Mouse (Mus musculus) hindbrain, embryonic 10.5 days (tissue): ENCODE measurements at regions not wholly inside any gene's neighbourhood (a gene's known extent, or its start where the extent isn't known, plus 50 kb on each side); places are given as distances from the start of the nearest gene placed in this dataset.

ENCODE experiments used
- DNase-seq: peaks from one replicate; pipeline ENCODE4 v3.0.0-alpha.2; 2017; ENCODE audit warnings: low spot score
- H3K27ac ChIP-seq: fragments of 300-500 bp; sonication (generic); 2 replicates; pipeline ENCODE4 v1.5.1; 2016; ENCODE audit warnings: mild to moderate bottlenecking, moderate library complexity
- H3K27me3 ChIP-seq: fragments of 300-500 bp; sonication (generic); 2 replicates; pipeline ENCODE4 v1.6.1; 2016; ENCODE audit warnings: mild to moderate bottlenecking; ENCODE audit not compliant: poor library complexity, insufficient read depth, severe bottlenecking
- H3K36me3 ChIP-seq: fragments of 300-500 bp; sonication (generic); 2 replicates; pipeline ENCODE4 v1.6.1; 2016; ENCODE audit warnings: mild to moderate bottlenecking, moderate library complexity
- H3K4me1 ChIP-seq: fragments of 300-500 bp; sonication (generic); replicated peaks from 2 replicates; pipeline ENCODE4 v1.6.1; 2016; ENCODE audit warnings: mild to moderate bottlenecking
- H3K4me3 ChIP-seq: fragments of 300-500 bp; sonication (generic); 2 replicates; pipeline ENCODE4 v1.5.1; 2016; ENCODE audit warnings: mild to moderate bottlenecking, moderate library complexity
- H3K9me3 ChIP-seq: fragments of 300-500 bp; sonication (generic); 2 replicates; pipeline ENCODE4 v1.6.1; 2016; ENCODE audit warnings: mild to moderate bottlenecking, moderate library complexity
- WGBS: fragments of 180-500 bp; shearing (Covaris S2); methylation state at CpG from one replicate; pipeline ENCODE4 v1.1.7; 2016; 5-methylcytosine and 5-hydroxymethylcytosine counted together

DNA sequence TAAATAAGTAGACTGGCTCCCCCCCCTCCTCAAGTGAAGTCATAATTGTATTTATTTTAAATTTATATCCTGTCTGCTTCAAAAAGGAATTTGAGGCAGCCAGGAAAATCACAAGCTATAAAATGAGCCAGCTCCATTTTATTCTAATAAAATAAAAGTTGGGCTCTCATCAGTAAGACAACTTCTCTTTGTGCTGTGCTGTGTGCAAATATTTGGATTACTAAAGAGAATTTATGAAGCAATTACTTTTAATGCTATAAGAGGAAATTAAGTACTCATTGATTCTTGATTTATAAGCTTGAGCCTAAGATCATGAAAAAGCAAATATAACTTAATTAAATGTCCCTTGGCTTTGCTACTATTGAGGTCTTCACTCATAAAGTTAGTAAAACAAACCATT lies 193.4 kb upstream of the Ctbp2 start:
- H3K36me3 ChIP-seq = no peaks in the 10 kb centered on the region
- peaks cover 22% of the 10 kb centered on the region for H3K4me1 ChIP-seq
- H3K9me3 ChIP-seq = no peaks in the 10 kb centered on the region
- H3K27ac ChIP-seq = no peak overlapping the region
- no peaks in the 10 kb centered on the region for H3K27me3 ChIP-seq
- no peak overlapping the region for H3K4me3 ChIP-seq
- no peak for DNase-seq

DNA sequence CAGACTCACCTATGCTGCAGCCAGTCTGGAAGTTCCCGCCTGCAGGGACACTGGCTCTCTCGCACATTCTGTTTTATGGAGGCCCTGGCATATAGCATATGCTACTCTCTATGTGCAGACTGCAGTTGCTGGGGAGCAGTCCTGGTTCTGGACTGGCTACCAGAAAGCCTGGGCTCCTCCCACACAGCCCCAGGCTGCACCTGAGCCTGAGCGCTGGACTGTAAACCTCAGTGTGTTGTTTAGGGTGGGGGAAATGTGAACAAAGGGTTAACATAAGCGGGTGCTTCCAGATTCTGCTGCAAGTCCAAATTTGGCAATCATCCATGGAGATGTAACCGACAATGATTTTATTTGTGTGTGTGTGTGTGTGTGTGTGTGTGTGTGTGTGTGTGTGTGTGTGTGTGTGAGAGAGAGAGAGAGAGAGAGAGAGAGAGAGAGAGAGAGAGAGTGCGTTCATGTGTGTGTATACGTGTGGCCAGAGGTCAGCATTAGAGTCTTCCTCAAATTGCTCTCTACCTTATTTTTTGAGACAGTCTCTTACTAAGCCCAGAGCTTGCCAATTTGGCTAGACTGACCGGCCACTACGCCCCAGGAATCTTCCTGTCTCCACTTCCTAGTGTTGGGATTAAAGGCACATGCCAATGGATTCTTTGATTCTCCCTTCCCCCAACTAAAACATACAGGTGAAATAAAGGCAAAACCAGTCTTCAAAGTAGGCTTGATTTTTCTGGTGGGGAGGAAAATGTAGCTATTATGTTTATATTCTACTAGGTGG lies 192.7 kb upstream of the Ctbp2 start:
- no peaks in the 10 kb centered on the region for H3K36me3 ChIP-seq
- H3K27me3 ChIP-seq = no peaks in the 10 kb centered on the region
- H3K27ac ChIP-seq = no peak overlapping the region
- no peak for DNase-seq
- 80% methylated on average over 9 of the region's 9 CpGs for WGBS
- no peak overlapping the region for H3K4me3 ChIP-seq
- H3K4me1 ChIP-seq = peaks cover 26% of the 10 kb centered on the region
- no peaks in the 10 kb centered on the region for H3K9me3 ChIP-seq

DNA sequence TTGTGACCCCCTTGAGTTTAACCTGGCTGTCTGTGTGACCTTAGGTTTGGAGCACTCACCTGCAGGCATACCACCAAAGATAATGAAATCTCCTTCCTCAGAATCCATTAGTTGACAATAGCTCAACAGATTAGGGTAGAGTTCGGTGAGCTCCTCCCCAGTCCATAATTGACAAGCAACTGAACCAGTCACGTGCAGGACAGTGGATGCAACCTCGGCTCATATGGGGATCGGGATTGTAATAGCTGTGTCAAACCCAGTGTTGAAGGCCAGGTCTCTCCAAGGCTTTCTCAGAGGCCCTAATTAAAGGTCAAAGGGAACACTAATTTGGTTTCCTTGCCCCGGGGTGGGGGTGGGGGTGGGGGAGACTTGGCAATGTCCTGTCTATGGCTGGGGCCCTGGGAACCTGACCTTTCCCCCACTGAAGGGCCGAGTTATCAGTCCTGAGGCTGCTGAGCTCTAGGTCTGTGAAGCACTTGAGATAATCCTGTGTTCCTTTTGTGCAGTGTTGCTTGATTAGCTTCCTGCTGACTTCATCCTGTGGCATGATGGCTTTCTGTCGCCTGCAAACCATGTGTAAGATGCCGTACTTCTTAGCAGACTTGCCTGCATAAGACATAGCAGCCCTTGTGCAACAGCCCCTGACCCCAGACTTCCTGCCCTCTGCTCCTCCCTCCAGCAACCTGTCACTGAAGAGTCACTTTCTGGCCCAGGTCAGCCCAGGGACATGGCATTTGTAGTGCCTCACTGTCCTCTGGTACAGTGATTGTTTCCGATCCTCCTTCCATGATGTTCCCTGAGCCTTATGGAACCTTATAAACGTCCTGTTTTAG lies 191.3 kb upstream of the Ctbp2 start:
- Histone ChIP-seq H3K4me1 (peaks cover 36% of the 10 kb centered on the region), H3K36me3 (no peaks in the 10 kb centered on the region), H3K27me3 (no peaks in the 10 kb centered on the region), H3K4me3 (no peak overlapping the region), H3K27ac (no peak overlapping the region), H3K9me3 (no peaks in the 10 kb centered on the region)
- DNase-seq = peak; percentile 8
- 49% methylated on average over 10 of the region's 10 CpGs for WGBS

- Histone ChIP-seq H3K36me3 (no peaks in the 10 kb centered on the region), H3K4me1 (peaks cover 36% of the 10 kb centered on the region), H3K27ac (0 out of 2 replicates have a peak overlapping the region, but pooled peaks have one; percentile 2)
Observed at GRCm38 (mm10) chr7:133313115-133313514, 189.0 kb upstream of the Ctbp2 start.

DNA sequence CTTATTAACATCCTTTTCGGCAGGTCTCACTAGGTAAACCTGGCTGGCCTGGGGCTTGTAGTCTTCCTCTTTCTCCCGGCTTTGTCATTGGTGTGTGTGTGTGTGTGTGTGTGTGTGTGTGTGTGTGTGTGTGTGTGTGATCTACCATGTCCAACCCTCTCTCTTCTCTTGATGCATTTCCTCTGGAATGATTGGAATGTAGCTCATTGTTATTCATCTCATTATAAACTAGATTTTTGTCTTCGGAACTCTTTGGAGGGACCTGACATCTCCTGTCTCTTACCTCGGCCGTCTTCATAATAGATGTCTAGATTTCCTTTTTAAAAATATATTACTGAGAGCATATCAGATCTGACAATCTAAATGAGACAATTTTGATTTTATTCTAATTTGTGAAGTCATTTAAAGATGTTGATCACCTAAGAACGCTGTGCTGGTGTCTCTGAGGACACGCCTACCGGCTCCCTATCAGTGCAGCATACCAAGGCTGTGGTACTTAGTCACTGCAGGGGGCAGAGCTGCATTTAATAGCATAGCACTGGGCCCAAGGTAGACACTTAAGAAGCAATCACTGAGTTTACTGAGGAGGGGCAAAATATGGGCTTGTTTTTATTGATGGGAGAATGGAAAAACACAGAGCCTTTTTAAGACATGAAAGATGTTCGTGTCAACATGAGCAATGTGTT lies 187.1 kb upstream of the Ctbp2 start:
- WGBS = 44% methylated on average over 9 of the region's 9 CpGs
- Histone ChIP-seq H3K27ac (no peak overlapping the region), H3K36me3 (no peaks in the 10 kb centered on the region), H3K27me3 (no peaks in the 10 kb centered on the region), H3K9me3 (no peaks in the 10 kb centered on the region), H3K4me1 (peaks cover 31% of the 10 kb centered on the region), H3K4me3 (no peak overlapping the region)
- peak; percentile 10 for DNase-seq

More at GRCm38 (mm10) chr7:133313115-133313514, 189.0 kb upstream of the Ctbp2 start:
- H3K9me3 ChIP-seq = no peaks in the 10 kb centered on the region
- 27% methylated on average over 5 of the region's 5 CpGs for WGBS
- H3K27me3 ChIP-seq = no peaks in the 10 kb centered on the region
- no peak for DNase-seq
- no peak overlapping the region for H3K4me3 ChIP-seq

- Histone ChIP-seq H3K4me1 (no peaks in the 10 kb centered on the region), H3K27me3 (0 out of 2 replicates have a peak, but pooled peaks cover under 1% of the 10 kb centered on the region)
- 79% methylated on average over 5 of the region's 5 CpGs for WGBS
Observed at GRCm38 (mm10) chr7:133304461-133304860, 180.3 kb upstream of the Ctbp2 start.

DNA sequence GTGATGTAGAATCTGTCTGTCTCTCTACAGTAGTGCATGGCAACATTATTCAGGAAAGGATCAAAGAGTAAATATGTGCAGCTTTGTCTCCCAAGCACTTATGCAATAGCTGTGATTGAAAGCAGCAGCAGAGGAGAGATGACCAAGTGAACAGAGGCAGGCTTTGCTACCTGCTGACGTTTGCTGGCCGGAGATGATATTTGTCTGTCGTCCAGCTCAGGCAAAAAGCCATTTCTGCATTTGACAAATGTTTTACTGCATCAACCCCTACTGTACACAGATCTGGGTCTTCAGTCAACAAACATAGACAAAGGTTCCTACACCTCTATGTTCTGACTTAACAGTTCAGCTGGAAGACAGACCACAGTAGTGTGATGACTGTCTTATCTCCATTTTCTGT lies 166.3 kb upstream of the Ctbp2 start:
- no peaks in the 10 kb centered on the region for H3K9me3 ChIP-seq
- no peaks in the 10 kb centered on the region for H3K4me1 ChIP-seq
- H3K36me3 ChIP-seq = no peaks in the 10 kb centered on the region
- no peaks in the 10 kb centered on the region for H3K27me3 ChIP-seq
- WGBS = 95% methylated on average over 3 of the region's 3 CpGs
- DNase-seq = no peak
- no peak overlapping the region for H3K27ac ChIP-seq
- no peak overlapping the region for H3K4me3 ChIP-seq

More at GRCm38 (mm10) chr7:133304461-133304860, 180.3 kb upstream of the Ctbp2 start:
- Histone ChIP-seq H3K36me3 (no peaks in the 10 kb centered on the region), H3K4me3 (no peak overlapping the region), H3K27ac (no peak overlapping the region), H3K9me3 (no peaks in the 10 kb centered on the region)
- no peak for DNase-seq

DNA sequence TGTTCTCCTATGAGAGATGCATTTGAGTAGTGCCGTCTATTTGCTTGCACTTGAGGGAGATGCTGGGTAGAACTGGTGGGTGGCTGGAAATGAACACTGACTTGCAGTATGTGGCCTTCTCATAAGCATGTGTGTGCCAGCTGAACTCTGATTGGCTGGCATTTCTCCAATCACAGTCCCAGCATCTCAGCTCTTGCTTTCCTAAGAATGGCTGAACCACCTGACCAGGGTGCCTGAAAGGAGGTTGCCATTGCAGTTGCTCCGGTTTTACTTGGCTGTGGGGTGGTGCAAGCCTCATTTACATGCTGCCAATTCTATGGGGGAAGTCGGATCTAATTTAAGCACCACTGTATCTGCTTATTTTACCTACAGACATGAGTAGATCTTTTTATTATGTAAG lies 164.1 kb upstream of the Ctbp2 start:
- Histone ChIP-seq H3K4me1 (no peaks in the 10 kb centered on the region), H3K27me3 (no peaks in the 10 kb centered on the region), H3K36me3 (no peaks in the 10 kb centered on the region), H3K4me3 (no peak overlapping the region), H3K9me3 (no peaks in the 10 kb centered on the region), H3K27ac (no peak overlapping the region)
- 78% methylated on average over 3 of the region's 3 CpGs for WGBS
- DNase-seq = no peak

DNA sequence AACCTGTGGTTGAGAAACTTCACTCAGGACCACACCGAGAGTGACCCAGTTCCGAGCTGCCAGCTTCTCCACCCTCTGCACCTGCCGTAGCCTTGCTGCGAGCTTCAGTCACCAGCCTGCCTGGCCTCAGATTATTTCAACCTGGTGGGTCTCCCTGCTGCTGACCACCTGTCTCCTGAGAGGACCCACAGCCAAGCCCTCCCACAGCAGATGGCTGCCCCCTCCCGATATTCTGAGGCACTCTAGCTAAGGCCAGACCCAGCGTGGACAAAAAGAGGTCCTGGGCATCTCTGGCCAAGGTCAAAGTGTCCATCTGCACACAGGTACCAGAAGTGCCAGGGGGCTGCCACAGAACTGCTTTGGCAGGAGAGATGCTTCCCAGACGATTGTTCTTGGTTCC lies 162.7 kb upstream of the Ctbp2 start:
- no peaks in the 10 kb centered on the region for H3K36me3 ChIP-seq
- 94% methylated on average over 7 of the region's 7 CpGs for WGBS
- no peaks in the 10 kb centered on the region for H3K27me3 ChIP-seq
- H3K4me3 ChIP-seq = no peak overlapping the region
- DNase-seq = no peak
- no peak overlapping the region for H3K27ac ChIP-seq
- H3K9me3 ChIP-seq = no peaks in the 10 kb centered on the region
- H3K4me1 ChIP-seq = no peaks in the 10 kb centered on the region

GRCm38 (mm10) chr7:133286216-133286615 lies 162.1 kb upstream of the Ctbp2 start:
- no peaks in the 10 kb centered on the region for H3K9me3 ChIP-seq
- H3K4me3 ChIP-seq = no peak overlapping the region
- H3K36me3 ChIP-seq = no peaks in the 10 kb centered on the region
- H3K27me3 ChIP-seq = no peaks in the 10 kb centered on the region
- WGBS = 85% methylated on average over 5 of the region's 5 CpGs
- no peaks in the 10 kb centered on the region for H3K4me1 ChIP-seq
- no peak for DNase-seq
- H3K27ac ChIP-seq = no peak overlapping the region

- H3K9me3 ChIP-seq = no peaks in the 10 kb centered on the region
- 80% methylated on average over 5 of the region's 5 CpGs for WGBS
Observed at GRCm38 (mm10) chr7:133262161-133262560, 138.0 kb upstream of the Ctbp2 start.

GRCm38 (mm10) chr7:133259143-133259542 lies 135.0 kb upstream of the Ctbp2 start:
- H3K4me3 ChIP-seq = no peak overlapping the region
- no peaks in the 10 kb centered on the region for H3K36me3 ChIP-seq
- 88% methylated on average over 7 of the region's 7 CpGs for WGBS
- H3K27ac ChIP-seq = no peak overlapping the region
- DNase-seq = no peak
- H3K4me1 ChIP-seq = 0 out of 2 replicates have a peak, but pooled peaks cover 4% of the 10 kb centered on the region
- H3K27me3 ChIP-seq = no peaks in the 10 kb centered on the region
- H3K9me3 ChIP-seq = no peaks in the 10 kb centered on the region

More at GRCm38 (mm10) chr7:133262161-133262560, 138.0 kb upstream of the Ctbp2 start:
- H3K27ac ChIP-seq = no peak overlapping the region
- H3K4me3 ChIP-seq = no peak overlapping the region
- no peaks in the 10 kb centered on the region for H3K36me3 ChIP-seq
- DNase-seq = no peak
- H3K4me1 ChIP-seq = 0 out of 2 replicates have a peak, but pooled peaks cover 4% of the 10 kb centered on the region
- no peaks in the 10 kb centered on the region for H3K27me3 ChIP-seq
